Mouse (Mus musculus): Measurements from ENCODE around the gene Mrpl42. TPM values are rescaled to one million over a fixed set of nuclear protein-coding genes. Genes with fewer than 3 reads are reported as not detected.

Mrpl42 gene
- total RNA-seq, 2 experiments from 2014 or later, result 127 to 153 TPM

DNA sequence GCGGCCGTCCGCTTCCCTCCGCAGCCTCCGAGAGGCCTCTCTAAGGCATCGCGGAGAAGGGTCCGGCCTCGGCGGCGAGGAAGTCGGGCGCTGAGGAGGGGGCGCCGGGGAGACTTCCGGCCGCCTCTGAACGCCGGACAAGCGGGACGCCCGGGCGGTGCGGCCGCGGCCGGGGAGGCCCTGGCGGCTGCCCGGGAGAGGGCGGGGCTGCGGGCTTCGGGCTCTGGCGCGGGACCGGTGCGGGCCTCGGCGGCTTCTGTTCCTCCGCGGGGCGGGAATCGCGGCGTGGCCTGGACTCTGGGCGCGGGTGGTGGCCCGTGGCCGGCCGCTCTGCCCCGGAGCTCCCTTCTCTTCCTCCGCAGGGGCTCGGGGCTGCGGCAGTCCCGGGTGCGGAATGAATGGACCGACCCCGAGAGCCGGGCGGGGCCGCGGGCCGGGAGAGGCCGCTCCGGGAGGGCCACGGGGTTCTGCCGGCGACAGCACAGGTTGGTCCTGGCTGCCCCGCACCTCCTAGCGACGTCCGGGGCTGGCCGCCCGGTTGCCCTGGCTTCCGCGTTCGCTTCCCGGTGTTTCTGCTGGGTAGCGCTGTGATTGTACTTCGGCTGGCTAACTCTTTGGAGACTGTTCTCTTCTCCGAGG, 13.7 kb upstream of the Mrpl42 start:
- peak; percentile 33 for ATAC-seq (ENCODE audit: poor library complexity, severe bottlenecking)

DNA sequence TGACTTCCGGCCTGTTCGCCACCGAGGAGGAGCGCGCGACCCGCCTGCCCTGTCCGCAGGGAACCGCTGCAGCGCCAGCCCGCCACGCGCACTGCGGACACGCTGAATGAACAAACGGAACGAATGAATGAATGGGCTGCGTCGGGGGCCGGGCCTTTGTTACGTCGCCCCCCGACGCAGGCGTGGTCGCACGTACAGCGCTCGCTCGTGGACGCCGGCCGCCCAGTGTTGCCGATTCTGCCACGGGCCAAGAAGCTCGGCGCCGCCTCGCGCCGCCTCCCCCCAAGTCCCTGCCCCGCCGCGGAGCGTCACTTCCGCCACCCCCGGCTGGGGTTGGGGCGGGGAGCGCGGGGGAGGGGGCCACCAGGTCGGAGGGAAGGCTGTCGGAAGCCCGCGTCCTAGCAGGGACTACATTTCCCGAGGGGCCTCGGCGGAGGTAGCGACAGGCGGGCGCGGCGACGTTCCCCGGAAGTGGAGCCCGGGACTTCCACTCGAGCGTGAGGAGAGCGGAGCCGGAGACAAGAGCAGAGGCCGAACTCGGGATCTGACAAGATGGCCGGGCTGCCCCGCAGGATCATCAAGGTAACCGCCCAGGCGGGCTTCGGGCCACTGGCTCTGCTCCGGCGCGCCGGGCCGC, 13.0 kb upstream of the Mrpl42 start, which contains the start of gene Ube2n:
Gene Ube2n (plus strand): TSS at position 490 of the 637 bp plus-strand sequence.
- ATAC-seq (ENCODE audit: poor library complexity, severe bottlenecking), result peak; percentile 88

DNA sequence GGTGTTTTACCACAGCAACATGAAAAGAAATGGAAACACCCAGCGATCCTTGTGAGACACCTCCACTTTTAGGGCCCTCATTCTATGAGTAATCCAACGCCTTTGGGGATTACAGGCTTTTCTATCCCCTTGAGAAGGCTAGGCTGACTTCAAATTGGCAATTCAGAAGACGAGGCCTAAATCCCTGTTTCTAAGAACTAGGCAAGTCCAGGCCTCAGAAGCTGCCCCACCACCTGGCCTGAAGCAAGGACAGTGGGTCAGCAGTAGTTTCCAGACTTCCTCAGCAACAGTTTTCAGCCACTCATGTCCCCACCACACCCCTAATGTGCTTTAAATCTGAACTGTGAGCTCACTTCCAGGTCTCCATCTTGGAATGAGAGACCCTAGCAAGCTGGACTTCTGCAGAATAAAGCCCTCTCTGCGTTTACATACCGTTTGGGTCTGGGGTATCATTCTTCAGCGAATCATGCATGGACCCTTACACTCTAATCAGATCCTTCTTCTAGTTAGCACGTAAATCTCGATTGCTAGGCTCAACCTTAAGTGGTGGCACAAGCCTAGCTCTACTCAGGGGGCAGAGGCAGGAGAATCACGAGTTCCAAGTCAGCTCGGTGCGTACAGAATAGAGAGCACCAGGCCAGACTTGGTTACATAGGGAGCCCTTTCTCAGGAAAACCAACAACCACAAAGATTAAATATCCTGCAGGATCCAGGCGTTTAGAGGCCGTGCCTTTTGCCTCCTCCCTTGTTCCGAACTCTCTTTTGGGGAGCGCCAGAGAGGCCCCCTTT, 12.2 kb upstream of the Mrpl42 start:
- no peak for ATAC-seq (ENCODE audit: poor library complexity, severe bottlenecking)

DNA sequence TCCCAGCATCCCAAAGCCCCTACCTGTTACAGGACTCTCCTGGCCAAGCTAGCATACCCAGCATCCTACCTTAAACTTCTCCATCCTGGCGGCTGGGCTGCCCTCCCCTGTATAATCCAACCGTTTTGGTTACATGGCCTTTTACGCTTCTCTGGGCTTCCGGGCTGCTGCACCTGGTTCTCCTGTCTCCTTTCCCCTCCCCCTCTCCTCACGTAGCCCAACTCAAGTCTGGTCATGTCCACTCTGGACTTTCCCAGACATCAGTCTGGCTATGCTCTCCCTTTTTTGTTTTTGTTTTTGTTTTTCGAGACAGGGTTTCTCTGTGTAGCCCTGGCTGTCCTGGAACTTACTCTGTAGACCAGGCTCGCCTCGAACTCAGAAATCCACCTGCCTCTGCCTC, 10.9 kb upstream of the Mrpl42 start:
- ATAC-seq (ENCODE audit: poor library complexity, severe bottlenecking), result no peak

DNA sequence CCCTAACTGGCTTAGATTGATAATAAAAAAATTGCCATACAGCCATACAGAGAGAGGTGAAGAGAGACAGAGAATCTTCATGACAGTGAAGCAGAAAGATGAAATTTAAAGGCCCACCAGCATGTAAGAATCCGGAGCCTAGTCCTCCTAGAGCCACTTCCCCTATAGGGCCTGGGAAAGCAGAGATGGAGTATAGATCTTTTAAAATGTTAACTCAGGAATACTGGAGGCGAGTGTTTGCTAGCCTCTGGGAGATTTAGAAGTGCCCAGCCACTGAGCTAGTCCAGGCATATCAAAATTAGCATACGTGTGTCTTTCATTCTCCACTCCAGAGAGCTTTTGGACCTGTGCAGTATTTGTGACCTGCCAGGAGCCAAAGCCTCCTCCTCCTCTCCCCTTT, 7.5 kb upstream of the Mrpl42 start:
- no peak for ATAC-seq (ENCODE audit: poor library complexity, severe bottlenecking)

DNA sequence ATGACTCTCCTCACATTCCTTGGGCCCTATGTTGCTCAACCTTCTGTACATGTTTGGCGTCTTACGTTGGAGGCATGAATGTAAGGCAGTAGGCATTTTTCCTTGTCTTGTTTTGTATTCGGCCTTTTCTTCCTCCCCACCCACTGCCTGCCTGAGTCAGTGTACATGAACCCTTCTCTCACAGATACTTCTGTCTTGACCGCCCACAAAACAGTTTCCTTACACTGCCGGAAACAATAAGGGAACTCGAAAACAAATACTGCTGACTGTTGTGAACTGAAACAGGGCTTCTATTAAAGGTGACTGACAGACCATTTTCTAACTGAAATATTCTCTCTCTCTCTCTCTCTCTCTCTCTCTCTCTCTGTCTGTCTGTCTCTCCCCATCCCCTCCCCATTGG, 7.1 kb upstream of the Mrpl42 start:
- ATAC-seq (ENCODE audit: poor library complexity, severe bottlenecking), result peak; percentile 88

DNA sequence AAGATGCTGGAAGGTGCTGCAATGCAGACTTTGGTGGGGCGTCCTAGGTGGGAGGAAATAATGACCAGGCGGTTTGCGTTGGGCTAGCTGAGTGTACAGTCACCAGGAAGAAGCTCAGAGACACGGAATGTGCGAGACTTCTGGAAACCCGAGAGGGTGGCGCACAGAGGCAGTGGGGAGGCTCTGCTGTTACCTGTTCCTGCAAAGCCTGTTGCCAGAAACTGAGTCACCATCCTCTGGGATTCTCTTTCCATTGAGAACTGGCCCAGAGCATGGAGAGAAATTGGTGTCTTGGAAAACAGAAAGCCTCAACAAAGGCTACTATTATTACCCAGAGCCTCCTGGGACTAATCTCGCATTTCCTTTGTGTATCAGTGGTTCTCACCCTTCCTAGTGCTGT, 6.4 kb upstream of the Mrpl42 start:
- no peak for ATAC-seq (ENCODE audit: poor library complexity, severe bottlenecking)

DNA sequence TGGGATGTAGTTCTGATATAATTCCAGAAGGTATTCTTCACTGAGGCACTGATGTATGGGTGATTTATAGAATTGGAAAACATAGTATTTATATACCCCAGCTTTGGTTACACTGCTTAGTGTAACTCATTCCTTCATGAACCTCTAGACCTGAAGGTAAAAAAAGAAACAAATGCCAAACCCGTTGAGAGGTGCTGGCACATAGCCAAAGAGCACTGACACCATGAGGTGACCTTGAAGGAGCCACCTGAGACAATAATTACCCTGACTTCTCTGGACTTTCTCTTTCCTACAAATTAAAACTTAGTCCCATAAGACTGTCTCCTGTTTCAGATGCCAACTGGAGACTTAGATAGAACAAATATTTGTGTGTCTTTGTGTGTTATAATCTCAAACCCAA, 2.6 kb upstream of the Mrpl42 start:
- ATAC-seq (ENCODE audit: poor library complexity, severe bottlenecking), result no peak

DNA sequence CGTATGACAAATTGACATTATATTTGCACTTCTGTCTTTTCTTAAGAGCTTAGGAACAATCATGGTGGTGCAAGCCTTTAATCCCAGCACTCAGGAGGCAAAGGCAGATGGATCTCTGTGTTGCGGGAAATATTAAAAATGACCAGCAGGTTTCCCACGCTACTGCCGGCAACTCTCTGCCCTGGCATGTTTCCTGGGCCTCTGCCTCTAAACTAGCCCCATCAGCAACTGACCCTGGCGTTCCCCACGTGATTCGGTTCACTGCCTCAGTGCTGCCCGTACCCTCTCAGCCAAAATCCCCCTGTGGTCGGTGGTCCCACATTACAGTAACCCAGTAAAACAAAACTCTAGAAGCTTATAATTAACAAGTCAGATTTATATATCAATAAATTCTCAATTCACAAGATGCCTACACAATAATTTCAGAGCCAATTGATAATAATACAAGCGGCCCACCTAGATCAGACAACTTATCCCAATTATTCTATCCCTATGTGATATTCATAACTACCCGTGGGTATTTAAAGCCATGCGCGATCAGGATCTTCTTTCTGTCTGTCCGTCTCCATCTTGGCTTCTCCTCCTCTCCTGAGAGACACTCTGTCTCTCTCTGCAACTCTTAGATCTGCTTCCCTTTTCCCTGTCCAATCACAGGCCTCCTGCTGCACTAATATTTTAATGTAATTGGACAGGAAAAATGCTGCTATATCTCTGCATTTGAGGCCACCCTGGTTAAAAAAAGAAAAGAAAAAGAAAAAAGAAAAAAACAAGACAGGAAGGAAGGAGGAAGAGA, 1.9 kb upstream of the Mrpl42 start:
- no peak for ATAC-seq (ENCODE audit: poor library complexity, severe bottlenecking)

DNA sequence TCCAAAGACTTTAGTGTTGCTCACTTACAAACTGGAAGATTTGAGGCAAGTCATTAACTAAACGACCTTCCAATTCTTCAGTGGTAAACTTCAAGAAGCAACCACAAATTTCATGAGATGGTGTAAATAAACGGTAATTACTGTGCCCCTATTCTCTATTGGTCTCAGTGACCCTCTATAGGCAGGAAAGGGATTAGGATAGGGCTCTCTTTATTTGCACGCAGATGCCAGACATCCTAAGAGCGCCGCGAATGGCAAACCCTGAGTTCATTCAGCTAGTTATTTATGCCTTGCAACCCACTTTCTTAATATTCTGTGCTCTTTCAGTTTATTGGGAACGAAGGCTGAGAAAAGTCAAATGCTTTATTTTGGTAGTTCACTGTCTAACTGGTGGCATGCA, 707 bp downstream of the Mrpl42 start:
- no peak for ATAC-seq (ENCODE audit: poor library complexity, severe bottlenecking)

DNA sequence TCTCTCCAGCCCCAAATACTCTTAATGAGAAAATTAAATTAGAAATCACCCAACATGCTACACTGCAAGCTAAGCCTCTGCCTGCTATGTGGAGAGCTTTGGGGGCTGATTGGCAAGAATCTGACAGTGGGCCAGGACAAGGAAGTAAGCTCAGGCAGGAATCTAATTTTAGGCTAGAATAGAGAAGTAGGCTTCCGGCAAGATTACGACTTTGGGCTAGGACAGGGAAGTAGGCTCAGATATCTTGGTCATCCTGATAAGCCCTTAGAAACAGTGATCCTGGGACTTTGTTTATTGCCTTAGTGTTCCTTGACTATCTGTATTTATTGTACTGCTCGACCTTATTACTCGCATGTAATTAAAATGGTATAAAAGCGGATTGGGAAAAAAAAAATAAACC, 7.5 kb downstream of the Mrpl42 start:
- no peak for ATAC-seq (ENCODE audit: poor library complexity, severe bottlenecking)

DNA sequence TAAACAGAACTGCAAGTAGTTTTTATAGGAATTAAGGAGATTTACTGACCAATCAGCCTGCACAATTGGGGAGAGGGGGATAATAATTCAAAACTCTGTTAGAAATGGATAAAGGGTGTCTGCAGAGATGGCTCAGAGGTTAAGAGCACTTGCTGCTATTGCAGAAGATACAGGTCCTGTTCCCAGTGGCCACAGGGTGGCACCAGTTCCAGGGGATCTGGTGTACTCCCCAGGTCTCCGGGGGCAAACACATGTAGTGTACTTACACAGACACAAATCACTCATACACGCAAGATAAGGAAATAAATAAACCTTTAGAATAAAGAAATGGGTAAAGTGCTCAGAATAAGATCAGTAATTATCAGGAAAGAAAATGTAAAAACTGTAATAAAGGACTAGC, 12.1 kb downstream of the Mrpl42 start:
- no peak for ATAC-seq (ENCODE audit: poor library complexity, severe bottlenecking)

DNA sequence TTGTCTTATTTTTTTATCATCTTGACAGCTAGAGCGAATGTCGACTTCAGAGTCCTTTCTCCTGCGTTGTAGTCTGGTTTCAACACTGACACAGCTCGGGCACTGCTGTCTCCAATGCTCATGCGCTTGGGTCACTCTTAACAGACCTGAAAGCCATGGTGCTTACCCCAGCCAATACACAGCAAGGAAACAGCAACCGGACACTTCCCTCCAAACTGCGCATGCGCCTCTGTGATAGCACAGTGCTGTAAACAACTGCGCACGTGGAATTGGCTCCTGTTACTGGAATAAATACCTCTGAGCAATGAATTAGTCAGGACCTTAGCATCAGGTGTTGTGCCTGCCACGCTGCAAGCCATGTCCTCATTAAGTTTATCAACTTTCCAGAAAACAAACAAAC, 24.2 kb downstream of the Mrpl42 start:
- ATAC-seq (ENCODE audit: poor library complexity, severe bottlenecking), result no peak

DNA sequence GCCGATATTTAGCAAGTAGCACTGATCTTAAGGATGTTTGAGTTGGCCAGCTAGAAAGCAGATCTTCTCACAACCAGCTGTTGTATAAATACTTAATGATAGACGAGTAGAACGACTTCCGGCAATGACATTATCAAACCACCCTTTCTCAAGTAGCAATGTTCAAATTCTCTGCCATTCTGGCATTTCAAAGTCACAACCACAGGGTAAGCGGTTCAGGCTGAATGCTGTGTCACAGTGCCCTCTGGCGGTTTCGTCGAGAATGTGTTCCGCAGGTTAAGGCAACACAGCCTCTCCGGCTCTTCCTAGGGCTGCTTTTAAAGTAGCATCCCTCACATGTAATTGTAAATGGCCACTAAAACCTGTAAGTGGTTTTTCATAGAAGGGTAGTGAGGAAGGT, 25.8 kb downstream of the Mrpl42 start:
- peak; percentile 99 for ATAC-seq (ENCODE audit: poor library complexity, severe bottlenecking)

DNA sequence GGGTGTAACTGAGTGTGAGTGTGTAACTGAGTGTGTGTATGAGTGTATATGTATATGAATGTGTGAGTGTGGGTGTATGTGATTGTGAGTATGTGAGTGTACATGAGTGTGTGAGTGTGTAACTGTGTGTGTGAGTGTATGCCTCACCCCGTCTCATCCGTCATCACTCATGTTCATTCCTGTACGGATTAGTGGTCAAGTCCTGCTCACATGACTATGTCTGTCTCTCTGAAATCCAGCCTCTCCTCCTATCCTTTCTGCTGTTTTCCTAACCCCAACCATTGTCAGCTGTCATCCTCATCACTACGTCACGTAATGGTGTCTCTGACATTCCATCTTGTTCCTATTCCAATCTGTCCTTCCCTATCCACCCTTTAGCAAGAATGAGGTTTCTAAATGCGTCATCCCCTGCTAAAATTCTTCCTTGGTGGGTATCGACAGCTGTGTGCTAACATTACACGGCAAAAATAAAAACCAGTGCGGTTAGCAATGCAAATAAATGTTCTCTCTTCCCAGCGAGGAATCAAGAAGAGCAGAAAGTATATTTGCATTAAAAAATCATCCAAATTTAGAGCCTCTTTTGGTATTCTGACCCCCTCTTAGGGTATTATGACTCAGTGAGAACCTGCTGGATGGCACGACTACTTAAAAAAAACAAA, 29.7 kb downstream of the Mrpl42 start:
- no peak for ATAC-seq (ENCODE audit: poor library complexity, severe bottlenecking)

DNA sequence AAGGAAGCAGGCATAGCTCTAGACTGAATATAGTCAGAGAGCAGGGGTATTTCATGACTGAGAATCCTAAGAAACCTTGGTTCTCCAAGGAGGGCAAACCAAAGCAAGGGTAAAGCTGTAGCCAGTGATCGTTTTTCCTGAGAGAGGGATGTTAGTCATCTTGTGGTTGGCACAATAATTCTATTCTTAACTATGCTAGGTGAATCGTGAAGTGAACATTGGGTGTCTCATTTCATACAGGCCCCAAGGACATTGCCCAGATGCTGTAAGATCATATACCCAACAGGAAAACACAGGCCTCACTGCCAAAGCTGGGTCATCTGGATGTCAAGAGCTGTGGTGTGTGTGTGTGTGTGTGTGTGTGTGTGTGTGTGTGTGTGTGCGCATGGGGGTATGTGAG, 30.6 kb downstream of the Mrpl42 start:
- no peak for ATAC-seq (ENCODE audit: poor library complexity, severe bottlenecking)

DNA sequence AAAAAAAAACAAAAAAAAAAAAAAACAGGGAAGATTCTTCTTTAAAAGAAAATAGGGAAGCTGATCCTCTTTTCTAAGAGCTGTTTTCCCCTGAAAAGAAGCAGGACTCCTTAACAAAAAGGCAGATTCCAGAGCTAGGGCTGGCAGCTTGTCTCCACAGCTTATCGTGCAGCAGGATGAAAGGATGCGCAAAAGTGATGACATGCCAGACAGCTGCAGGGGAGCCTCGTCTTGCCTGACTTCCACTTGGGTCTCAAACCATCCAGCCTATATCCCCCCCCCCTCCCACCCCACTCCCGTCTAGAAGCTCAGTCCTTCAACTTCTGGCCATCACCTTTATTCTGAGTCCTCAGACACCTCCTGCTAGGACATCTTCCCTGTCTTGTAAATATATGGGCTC, 32.8 kb downstream of the Mrpl42 start:
- ATAC-seq (ENCODE audit: poor library complexity, severe bottlenecking), result no peak

DNA sequence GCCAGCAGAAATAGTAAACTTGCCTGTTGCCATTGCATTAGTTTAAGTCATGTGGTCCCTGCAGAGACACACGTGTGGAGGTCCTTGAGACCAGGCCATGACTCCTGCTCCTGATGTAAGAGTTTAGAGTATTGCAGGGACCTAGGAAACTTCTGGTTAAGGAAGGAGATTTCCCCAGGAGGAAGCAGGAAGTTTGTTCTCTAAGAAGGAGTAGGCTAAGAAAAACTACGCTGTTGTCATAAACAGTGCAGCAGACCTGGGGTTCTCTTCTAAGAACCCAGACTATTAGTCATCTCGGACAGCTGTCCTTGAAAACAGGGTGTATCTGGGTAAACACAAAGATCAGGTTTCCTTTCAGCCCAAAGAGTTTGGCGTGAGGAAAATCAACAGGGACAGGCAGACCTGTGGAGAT, 36.2 kb downstream of the Mrpl42 start:
- ATAC-seq (ENCODE audit: poor library complexity, severe bottlenecking), result no peak

DNA sequence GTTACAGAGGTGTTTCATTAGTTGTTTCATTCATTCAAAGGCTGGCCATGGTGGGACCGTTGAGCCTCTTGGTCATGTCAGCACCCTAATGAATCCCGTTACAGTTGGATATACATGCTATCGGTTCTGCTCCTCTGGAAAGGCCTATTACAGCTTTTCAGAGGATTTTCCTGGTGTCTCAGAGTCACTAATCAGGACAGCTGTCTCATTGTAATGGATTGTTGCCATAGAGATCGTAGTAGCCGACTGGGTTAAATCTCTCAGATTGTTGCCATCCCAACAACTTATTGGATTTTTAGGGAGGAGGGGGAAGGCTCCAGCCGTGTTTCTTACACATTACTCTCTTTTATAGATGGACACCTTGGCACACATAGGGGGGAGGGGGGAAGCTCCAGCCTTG, 37.2 kb downstream of the Mrpl42 start:
- no peak for ATAC-seq (ENCODE audit: poor library complexity, severe bottlenecking)

DNA sequence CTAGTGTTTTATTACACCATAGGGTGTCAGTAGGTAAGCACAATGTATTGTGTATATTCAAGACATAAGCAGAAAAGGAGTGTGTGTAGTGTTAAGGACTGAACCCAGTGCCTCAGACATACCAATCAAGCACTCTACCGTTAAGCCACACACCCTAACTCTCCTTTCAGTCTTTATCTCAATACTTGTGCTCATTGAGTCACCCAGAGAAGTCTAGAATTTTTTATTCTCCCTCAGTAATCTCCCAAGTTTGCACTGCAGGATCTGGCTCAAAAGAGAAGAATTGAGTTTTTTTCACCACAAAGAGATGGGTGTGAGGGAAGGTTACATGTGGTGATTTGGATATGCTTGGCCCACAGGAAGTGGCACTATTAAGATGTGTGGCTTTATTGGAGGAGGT, 39.5 kb downstream of the Mrpl42 start:
- no peak for ATAC-seq (ENCODE audit: poor library complexity, severe bottlenecking)

DNA sequence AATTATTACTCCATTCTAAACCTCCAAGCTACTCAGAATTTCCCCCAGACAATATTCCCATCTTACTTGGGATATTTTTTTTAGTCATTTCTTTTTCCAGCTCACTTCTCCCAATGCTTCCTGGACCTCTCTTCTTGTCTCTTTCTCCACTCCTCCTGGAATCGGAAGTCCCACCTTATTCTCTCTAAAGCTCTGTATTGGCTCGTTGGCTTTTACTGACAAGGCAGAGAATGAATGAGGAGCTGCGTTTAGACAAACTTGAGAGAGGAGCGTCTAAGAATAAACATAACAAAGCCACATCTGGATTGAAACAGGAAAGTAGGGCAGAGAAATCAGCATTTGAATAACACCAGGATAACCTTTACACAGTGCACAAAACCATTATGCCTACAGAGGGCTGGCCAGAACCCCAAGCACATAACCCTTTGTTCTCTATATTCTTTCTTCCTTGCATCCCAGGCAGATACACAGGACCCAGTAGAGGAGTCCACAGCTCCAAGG, 40.6 kb downstream of the Mrpl42 start:
- ATAC-seq (ENCODE audit: poor library complexity, severe bottlenecking), result no peak
